Mouse (Mus musculus) NIH3T3 (cell line): ENCODE data around the gene Ppp2r5e.
"Not testable (repeated sequence)": the region's sequence is repeated elsewhere in the genome, so short reads cannot be mapped to it uniquely, and the experiment has no call there.

Source experiments
- DNase-seq: peaks from one replicate; pipeline ENCODE4 v3.0.0-alpha.2; 2012; ENCODE audit warnings: low read depth

Ppp2r5e gene

GRCm38 (mm10) chr12:75537019-75537672 is 58.9 kb downstream of the Ppp2r5e start:
- no peak for DNase-seq

GRCm38 (mm10) chr12:75536566-75536965 is 59.5 kb downstream of the Ppp2r5e start:
- DNase-seq: no peak

DNA sequence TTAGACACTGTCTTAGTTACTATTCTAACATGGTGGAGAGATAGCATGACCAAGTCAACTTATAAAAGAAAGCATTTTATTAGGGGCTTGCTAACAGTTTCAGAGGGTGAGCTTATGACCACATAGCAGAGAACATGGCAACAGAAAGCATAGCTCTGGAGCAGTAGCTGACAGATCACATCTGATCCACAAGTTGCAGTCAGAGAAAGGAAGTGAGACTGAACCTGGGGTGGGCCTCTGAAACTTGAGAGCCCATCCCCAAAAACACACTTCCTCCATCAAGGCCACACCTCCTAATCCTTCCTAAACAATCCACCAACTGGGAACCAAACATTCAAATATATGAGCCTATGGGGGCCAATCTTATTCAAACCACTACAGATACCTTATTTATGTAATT is 62.9 kb downstream of the Ppp2r5e start:
- DNase-seq: no peak

DNA sequence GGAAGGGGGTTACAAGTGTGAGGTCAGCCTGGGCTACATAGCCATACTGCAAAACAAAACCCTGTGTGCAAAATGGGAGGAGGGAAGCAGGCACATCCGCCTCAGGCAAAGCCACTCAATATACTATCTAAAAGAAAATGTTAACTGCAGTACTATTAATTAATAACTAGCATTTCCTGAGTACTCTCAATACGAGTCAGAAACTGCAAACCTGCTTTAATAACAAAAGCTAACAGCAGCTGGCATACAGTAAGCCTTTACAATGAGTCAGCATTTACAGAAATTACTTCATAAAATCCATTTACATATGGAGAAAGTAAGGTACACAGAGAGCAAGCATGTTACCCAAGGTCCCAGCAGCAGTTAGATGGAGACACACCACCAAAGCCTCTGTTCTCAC is 64.2 kb downstream of the Ppp2r5e start:
- DNase-seq: peak; percentile 20

DNA sequence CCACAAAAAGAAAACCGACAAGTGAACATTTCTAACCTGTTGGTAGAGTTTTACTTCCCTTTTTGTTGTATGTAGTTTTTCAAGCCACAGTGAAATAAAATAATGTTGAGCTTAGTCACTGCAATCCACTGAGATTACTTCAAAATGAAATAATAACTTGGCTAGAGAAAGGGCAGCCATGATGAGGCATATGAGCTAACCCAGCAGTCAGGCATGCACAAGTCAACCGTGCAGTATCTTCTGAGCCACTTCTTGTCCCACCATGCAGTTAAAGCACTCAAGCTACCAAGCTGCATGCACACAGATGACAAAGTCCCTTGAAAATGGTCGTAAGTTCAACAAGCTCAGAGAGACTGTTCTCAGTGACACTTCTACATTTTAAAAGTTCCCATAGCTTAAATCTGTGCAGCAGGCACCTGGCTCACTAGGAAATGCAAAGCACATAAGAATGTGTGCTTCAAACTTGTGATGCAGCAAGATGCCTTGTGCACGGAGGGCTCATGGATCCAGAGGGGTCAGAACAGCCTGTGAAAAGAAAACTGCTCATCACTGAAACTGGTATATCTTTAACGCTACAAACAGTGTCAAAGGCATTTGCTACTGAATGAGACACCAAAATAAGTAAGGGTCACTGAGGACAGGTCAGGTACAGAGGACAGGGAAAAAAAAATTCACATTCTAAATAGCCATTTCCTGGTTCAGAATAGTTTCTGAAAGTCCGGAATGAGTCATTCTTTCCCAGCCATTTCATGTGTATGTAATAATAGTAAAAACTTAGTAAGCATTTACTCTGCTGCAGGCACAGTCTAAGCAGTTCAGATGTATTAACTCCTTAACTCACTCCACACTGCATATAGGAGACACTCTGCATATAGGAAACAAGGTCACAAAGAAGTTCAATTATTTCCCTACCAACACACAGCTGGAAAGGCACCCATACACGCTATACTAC is 66.9 kb downstream of the Ppp2r5e start:
- peak; percentile 78 for DNase-seq

DNA sequence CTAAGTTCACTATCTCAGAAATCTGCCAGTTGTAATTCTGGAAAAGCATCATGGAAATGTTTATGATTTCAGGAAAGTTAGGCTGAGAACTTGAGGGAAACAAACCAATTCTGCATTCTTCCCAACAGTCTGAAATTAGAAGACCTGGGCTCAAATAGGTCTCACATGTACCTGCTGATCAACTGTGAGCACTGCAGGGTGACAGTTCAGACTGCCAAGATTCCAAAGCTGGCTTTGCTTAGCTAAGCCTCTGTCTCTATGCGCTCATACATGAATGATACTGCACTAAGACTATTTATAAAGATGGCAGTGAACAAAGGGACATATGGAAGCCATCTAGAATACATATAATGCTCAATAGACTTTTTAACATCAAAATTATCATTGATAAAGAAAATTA is 67.7 kb downstream of the Ppp2r5e start:
- no peak for DNase-seq

GRCm38 (mm10) chr12:75524199-75524598 is 71.8 kb downstream of the Ppp2r5e start:
- DNase-seq: no peak

- DNase-seq: no peak
These were observed 73.1 kb downstream of the Ppp2r5e start for GRCm38 (mm10) chr12:75522931-75523330.

DNA sequence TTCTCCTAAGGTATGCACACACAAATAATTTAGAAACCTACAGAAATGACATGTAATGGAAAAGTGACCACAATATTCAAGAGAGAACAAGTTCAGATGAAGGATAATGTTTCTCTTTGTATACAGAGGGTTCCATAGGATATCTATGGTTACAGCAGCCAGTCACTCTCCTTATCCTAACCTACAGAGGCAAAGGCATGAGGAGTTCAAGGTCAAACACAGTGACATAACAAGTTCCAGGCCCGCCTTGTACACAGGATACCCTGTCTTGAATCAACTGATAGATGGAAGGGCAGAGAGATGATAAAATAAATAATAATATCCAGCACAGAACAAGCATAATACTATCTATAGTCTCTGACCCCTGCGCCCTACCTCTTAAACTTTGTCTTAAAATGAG is 73.7 kb downstream of the Ppp2r5e start:
- no peak for DNase-seq

- no peak for DNase-seq
These were observed 75.7 kb downstream of the Ppp2r5e start for GRCm38 (mm10) chr12:75520395-75520794.

DNA sequence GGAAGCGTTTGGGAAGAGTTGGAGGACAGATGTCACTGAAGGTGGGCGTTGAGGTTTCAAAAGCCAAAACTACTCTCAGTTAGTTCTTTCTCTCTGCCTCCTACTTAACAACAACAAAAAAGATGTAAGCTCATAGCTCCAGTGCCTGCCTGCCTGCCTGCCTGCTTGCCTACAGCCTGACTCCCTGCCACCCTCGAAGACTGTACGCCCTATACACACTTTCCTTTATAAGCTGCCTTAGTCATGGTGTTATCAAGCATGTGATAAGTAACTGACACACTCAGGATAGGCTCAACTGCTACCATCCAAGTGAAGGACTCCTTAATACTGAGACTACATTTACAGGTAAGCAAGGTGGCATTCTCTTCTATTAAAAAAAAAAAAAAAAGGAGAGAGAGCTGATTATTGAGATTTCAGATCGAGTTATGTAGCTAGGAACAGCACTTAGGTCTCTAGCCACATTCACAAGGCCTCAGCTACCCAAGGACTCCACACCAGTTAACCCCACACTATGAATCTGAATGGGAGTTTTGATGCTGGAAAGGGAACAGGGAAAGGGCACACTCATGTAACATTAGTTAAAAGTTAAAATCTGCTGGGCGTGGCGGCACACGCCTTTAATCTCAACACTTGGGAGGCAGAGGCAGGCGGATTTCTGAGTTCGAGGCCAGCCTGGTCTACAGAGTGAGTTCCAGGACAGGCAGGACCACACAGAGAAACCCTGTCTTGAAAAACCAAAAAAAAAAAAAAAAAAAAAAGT is 76.7 kb downstream of the Ppp2r5e start:
- no peak for DNase-seq

GRCm38 (mm10) chr12:75515301-75515906 is 80.6 kb downstream of the Ppp2r5e start:
- DNase-seq: no peak

GRCm38 (mm10) chr12:75511520-75511919 is 84.5 kb downstream of the Ppp2r5e start:
- no peak for DNase-seq

GRCm38 (mm10) chr12:75504991-75505650 is 90.9 kb downstream of the Ppp2r5e start:
- DNase-seq: no peak

DNA sequence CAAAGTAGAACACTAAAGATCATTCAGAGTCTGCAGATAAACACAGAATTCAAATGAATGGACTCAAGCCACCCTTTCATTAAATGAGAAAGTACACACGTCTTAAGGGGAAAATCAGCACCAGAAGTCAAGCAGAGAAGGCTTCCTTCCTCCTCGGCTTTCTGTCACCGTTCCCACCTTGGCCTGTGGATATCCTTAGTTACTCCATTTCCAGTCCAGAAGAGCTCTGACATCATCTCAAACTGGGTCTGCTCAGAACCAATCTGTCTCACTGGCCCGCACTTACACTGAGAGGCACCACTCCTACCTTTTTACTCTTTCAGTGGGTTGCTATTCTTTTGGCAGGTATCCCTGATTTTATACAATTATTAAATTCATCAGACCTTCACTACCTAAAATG is 93.4 kb downstream of the Ppp2r5e start:
- no peak for DNase-seq

GRCm38 (mm10) chr12:75497698-75498097 is 98.3 kb downstream of the Ppp2r5e start:
- no peak for DNase-seq

DNA sequence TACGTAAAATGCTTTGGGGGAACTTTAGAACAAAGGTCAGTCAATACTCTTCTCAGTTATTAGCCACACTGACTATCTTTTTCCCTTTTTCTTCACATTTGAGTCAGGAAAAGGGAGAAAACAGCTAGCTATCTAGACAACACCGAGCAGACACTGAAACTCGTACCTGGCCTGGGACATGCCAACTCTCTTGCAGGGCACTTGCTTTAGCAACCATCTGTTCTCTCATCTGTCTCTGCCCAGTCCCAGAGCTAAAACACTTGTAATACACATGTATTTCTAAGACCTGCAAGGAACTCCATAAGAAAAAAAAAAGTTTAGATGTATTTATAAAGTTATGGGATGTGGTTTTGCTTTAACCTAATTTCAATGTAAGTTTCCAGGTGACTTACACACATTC is 100.4 kb downstream of the Ppp2r5e start:
- DNase-seq: no peak

GRCm38 (mm10) chr12:75494643-75495042 is 101.4 kb downstream of the Ppp2r5e start:
- no peak for DNase-seq

- no peak for DNase-seq
These were observed 103.3 kb downstream of the Ppp2r5e start for GRCm38 (mm10) chr12:75492549-75493327.

DNA sequence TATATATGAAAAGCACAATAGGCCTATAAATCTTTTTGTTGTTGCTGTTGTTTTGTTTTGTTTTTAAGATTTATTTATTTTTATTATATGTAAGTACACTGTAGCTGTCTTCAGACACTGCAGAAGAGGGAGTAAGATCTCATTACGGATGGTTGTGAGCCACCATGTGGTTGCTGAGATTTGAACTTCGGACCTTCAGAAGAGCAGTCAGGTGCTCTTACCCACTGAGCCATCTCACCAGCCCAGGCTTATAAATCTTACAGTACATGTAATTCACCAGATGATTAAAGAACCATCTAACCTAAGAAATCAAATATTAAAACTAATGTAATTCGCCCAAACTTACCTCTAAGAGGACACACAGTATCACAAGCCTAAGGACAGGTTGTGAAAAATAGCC is 103.9 kb downstream of the Ppp2r5e start:
- DNase-seq: not testable (repeated sequence)

DNA sequence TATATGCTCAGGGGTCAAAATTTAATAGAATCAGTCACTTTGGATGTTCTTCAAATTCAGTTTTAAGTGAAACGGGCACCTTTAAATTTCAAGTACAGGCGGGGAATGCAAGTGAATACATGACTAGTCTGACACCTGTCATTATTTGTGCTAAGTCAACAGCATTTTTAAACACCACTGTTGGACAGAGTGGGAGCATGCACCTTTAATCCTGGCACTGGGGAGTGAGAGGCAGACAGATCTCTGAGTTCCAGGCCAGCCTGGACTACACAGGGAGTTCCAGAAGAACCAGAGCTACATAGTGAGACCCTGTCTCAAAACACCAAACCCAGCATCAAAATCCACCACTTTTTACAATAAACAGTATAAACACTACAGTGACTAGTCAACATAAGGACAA is 108.5 kb downstream of the Ppp2r5e start:
- no peak for DNase-seq
